23 mouse cellular contexts compared by ENCODE assay signal in the genomic region with DNA sequence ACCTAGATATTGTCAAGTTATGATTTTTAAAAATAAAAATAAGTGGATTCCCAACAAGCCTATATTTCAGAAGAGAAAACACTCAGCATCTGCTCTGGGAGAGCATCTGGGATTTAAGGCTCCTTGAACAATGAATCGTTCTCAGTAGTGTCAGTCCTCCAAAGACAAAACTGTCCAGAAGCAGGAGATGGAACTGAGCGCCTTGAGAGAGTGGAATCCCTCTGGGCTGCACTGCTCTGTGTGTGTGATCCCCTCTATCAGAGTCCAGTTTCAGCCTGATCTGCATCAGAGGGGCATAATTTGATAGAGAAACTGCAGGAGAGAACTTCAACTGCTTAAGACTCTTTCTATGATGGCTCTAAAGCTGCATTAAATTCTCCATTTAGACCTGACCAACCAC. TPM values are rescaled to one million over a fixed set of nuclear protein-coding genes. Genes with fewer than 3 reads are reported as not detected.
DNase-seq lines count a peak whose midpoint lies in the region; ATAC-seq lines count a peak whose summit lies in the region.
"Had no signal": no experiment of that assay in that cellular context is flagged by ENCODE, and none has a peak within 500 bp of the region (broad histone marks: within the 10 kb centered on the region; RNA-seq: fewer than 3 reads in every experiment).

No protein-coding gene starts in this region.

- no peak for ATAC-seq in hindbrain, embryonic 14.5 days (ENCODE audit: low FRiP score)
- no peak for ATAC-seq in midbrain, embryonic 14.5 days (ENCODE audit: low FRiP score, low TSS enrichment)
- ATAC-seq in midbrain, embryonic 11.5 days (ENCODE audit: low FRiP score): no peak
- peak; percentile 54; the same call in 1 of the 2 replicates for ATAC-seq in midbrain, embryonic 16.5 days
- ATAC-seq: CD4-positive, CD25-positive, alpha-beta regulatory T cell, adult 4 months; inflammation-experienced regulatory T-cells, adult 6 months had no signal

- no peak overlapping the region for H3K4me3 ChIP-seq in hindbrain, embryonic 14.5 days (replicated peaks; ENCODE audit: low read length)
- no peak overlapping the region for H3K4me3 ChIP-seq in hindbrain, embryonic 10.5 days
- H3K4me3 ChIP-seq in midbrain, embryonic 14.5 days (replicated peaks; ENCODE audit: low read depth, low read length): no peak overlapping the region
- H3K4me3 ChIP-seq in midbrain, embryonic 11.5 days (ENCODE audit: low read depth, low read length): no peak overlapping the region
- no peak overlapping the region for H3K4me3 ChIP-seq in midbrain, embryonic 16.5 days (ENCODE audit: low read depth, low read length)
- H3K4me3 ChIP-seq: embryonic facial prominence, embryonic 12.5 days; embryonic facial prominence, embryonic 15.5 days; heart, embryonic 12.5 days; heart, embryonic 15.5 days had no signal

- no peaks in the 10 kb centered on the region for H3K9me3 ChIP-seq in hindbrain, embryonic 14.5 days (ENCODE audit: control insufficient read depth, low read length)
- no peaks in the 10 kb centered on the region for H3K9me3 ChIP-seq in hindbrain, embryonic 10.5 days
- no peaks in the 10 kb centered on the region for H3K9me3 ChIP-seq in midbrain, embryonic 14.5 days (ENCODE audit: control insufficient read depth, low read length)
- no peaks in the 10 kb centered on the region for H3K9me3 ChIP-seq in midbrain, embryonic 11.5 days (ENCODE audit: control insufficient read depth, low read length)
- no peaks in the 10 kb centered on the region for H3K9me3 ChIP-seq in midbrain, embryonic 16.5 days (replicated peaks; ENCODE audit: control insufficient read depth, low read length, poor library complexity, severe bottlenecking)
- H3K9me3 ChIP-seq: embryonic facial prominence, embryonic 12.5 days; embryonic facial prominence, embryonic 15.5 days; heart, embryonic 12.5 days; heart, embryonic 15.5 days had no signal

- H3K27ac ChIP-seq in hindbrain, embryonic 14.5 days: peak overlapping the region; percentile 41; the same call in 1 of the 2 replicates
- no peak overlapping the region for H3K27ac ChIP-seq in hindbrain, embryonic 10.5 days
- H3K27ac ChIP-seq in midbrain, embryonic 14.5 days (replicated peaks; ENCODE audit: low read depth, low read length): 0 out of 2 replicates have a peak overlapping the region, but pooled peaks have one; percentile 17
- H3K27ac ChIP-seq in midbrain, embryonic 11.5 days (ENCODE audit: low read depth, low read length): no peak overlapping the region
- H3K27ac ChIP-seq in midbrain, embryonic 16.5 days (ENCODE audit: low read length): peak overlapping the region; percentile 42; the same call in 1 of the 2 replicates
- H3K27ac ChIP-seq: embryonic facial prominence, embryonic 12.5 days; embryonic facial prominence, embryonic 15.5 days; heart, embryonic 15.5 days; hindbrain, postnatal 0 days had no signal

- no peaks in the 10 kb centered on the region for H3K27me3 ChIP-seq in hindbrain, embryonic 14.5 days (ENCODE audit: control insufficient read depth, insufficient read depth, low read length)
- H3K27me3 ChIP-seq in hindbrain, embryonic 10.5 days (ENCODE audit: insufficient read depth, poor library complexity, severe bottlenecking): no peaks in the 10 kb centered on the region
- no peaks in the 10 kb centered on the region for H3K27me3 ChIP-seq in midbrain, embryonic 14.5 days (ENCODE audit: control insufficient read depth, insufficient read depth, low read length)
- no peaks in the 10 kb centered on the region for H3K27me3 ChIP-seq in midbrain, embryonic 11.5 days (ENCODE audit: control insufficient read depth, insufficient read depth, low read length)
- H3K27me3 ChIP-seq in midbrain, embryonic 16.5 days (ENCODE audit: control insufficient read depth, insufficient read depth, low read depth, low read length): no peaks in the 10 kb centered on the region
- H3K27me3 ChIP-seq: embryonic facial prominence, embryonic 12.5 days; embryonic facial prominence, embryonic 15.5 days; heart, embryonic 12.5 days; heart, embryonic 15.5 days had no signal

- DNase-seq in hindbrain, embryonic 14.5 days (ENCODE audit: low spot score): no peak
- DNase-seq in hindbrain, embryonic 10.5 days (ENCODE audit: low spot score): no peak
- DNase-seq in midbrain, embryonic 14.5 days: peak; percentile 12
- DNase-seq in midbrain, embryonic 11.5 days (ENCODE audit: low spot score, missing footprints): no peak
- DNase-seq in frontal cortex, postnatal 36 days (ENCODE audit: low spot score in 2 of 2): no peak
- DNase-seq: adrenal gland, postnatal 14 days; cerebellum, adult 11 months; cerebellum, adult 2 months; cerebellum, adult 9-11 months; cerebellum, postnatal 25 days; forebrain, postnatal 0 days; gastrocnemius, postnatal 25 days; heart, adult 18-20 months; heart, postnatal 10 days; heart, postnatal 4 days had no signal

- no peak overlapping the region for H3K4me2 ChIP-seq in hindbrain, embryonic 14.5 days (replicated peaks)
- H3K4me2 ChIP-seq in midbrain, embryonic 14.5 days (ENCODE audit: low read length): no peak overlapping the region
- no peak overlapping the region for H3K4me2 ChIP-seq in midbrain, embryonic 11.5 days
- H3K4me2 ChIP-seq in midbrain, embryonic 16.5 days (ENCODE audit: low read length): no peak overlapping the region
- H3K4me2 ChIP-seq: embryonic facial prominence, embryonic 12.5 days; embryonic facial prominence, embryonic 15.5 days; heart, embryonic 12.5 days; heart, embryonic 15.5 days had no signal

- WGBS in hindbrain, embryonic 14.5 days: 62% methylated on average over 2 of the region's 2 CpGs
- WGBS in hindbrain, embryonic 10.5 days: 80% methylated on average over 2 of the region's 2 CpGs
- WGBS in midbrain, embryonic 14.5 days: 48% methylated on average over 2 of the region's 2 CpGs
- 67% methylated on average over 2 of the region's 2 CpGs for WGBS in midbrain, embryonic 11.5 days
- 49% methylated on average over 2 of the region's 2 CpGs for WGBS in midbrain, embryonic 16.5 days

- H3K9ac ChIP-seq in hindbrain, embryonic 14.5 days: no peak overlapping the region
- H3K9ac ChIP-seq in midbrain, embryonic 14.5 days (replicated peaks; ENCODE audit: low read length): no peak overlapping the region
- no peak overlapping the region for H3K9ac ChIP-seq in midbrain, embryonic 11.5 days (ENCODE audit: low read length)
- H3K9ac ChIP-seq in midbrain, embryonic 16.5 days (ENCODE audit: low read depth, low read length): no peak overlapping the region
- H3K9ac ChIP-seq: embryonic facial prominence, embryonic 12.5 days; embryonic facial prominence, embryonic 15.5 days; forebrain, postnatal 0 days; heart, embryonic 12.5 days; heart, embryonic 15.5 days had no signal

- H3K4me1 ChIP-seq in hindbrain, embryonic 14.5 days (replicated peaks; ENCODE audit: control insufficient read depth, insufficient read depth, low read length): 0 out of 2 replicates have a peak, but pooled peaks cover 9% of the 10 kb centered on the region
- H3K4me1 ChIP-seq in hindbrain, embryonic 10.5 days (replicated peaks): 0 out of 2 replicates have a peak, but pooled peaks cover 2% of the 10 kb centered on the region
- H3K4me1 ChIP-seq in midbrain, embryonic 14.5 days (ENCODE audit: control insufficient read depth, insufficient read depth, low read length): peaks cover 9% of the 10 kb centered on the region; the same call in 1 of the 2 replicates
- H3K4me1 ChIP-seq in midbrain, embryonic 11.5 days (ENCODE audit: control insufficient read depth, insufficient read depth, low read length): no peaks in the 10 kb centered on the region
- H3K4me1 ChIP-seq in midbrain, embryonic 16.5 days (ENCODE audit: control insufficient read depth, insufficient read depth, low read length): peaks cover 2% of the 10 kb centered on the region; the same call in 1 of the 2 replicates
- H3K4me1 ChIP-seq: embryonic facial prominence, embryonic 12.5 days; embryonic facial prominence, embryonic 15.5 days; heart, embryonic 15.5 days had no signal

- no peaks in the 10 kb centered on the region for H3K36me3 ChIP-seq in hindbrain, embryonic 14.5 days (replicated peaks; ENCODE audit: control insufficient read depth, insufficient read depth)
- no peaks in the 10 kb centered on the region for H3K36me3 ChIP-seq in hindbrain, embryonic 10.5 days
- H3K36me3 ChIP-seq in midbrain, embryonic 14.5 days (ENCODE audit: control insufficient read depth, insufficient read depth, low read length): no peaks in the 10 kb centered on the region
- no peaks in the 10 kb centered on the region for H3K36me3 ChIP-seq in midbrain, embryonic 11.5 days (ENCODE audit: control insufficient read depth, insufficient read depth, low read length)
- H3K36me3 ChIP-seq in midbrain, embryonic 16.5 days (ENCODE audit: control insufficient read depth, insufficient read depth, low read length): no peaks in the 10 kb centered on the region
- H3K36me3 ChIP-seq: embryonic facial prominence, embryonic 12.5 days; embryonic facial prominence, embryonic 15.5 days; heart, embryonic 12.5 days; heart, embryonic 15.5 days had no signal

RNA-seq across cellular contexts. Expression of gene Hs3st5, which starts 49.5 kb away (rescaled TPM):
- polyA plus RNA-seq in hindbrain, embryonic 14.5 days (2014; fragmentation: Nextera tagmentation; extraction: Ambion mirVana): 36.0 and 38.3 TPM in 2 replicates
- 2.2 and 3.2 TPM in 2 replicates for polyA plus RNA-seq in hindbrain, embryonic 10.5 days (2016; fragmentation: Nextera tagmentation; extraction: Ambion mirVana)
- polyA plus RNA-seq in midbrain, embryonic 14.5 days (2014; fragmentation: Nextera tagmentation; extraction: Ambion mirVana): 22.4 and 23.0 TPM in 2 replicates
- polyA plus RNA-seq in midbrain, embryonic 11.5 days (2014; fragmentation: Nextera tagmentation; extraction: Ambion mirVana): 2.2 and 2.6 TPM in 2 replicates
- polyA plus RNA-seq in midbrain, embryonic 16.5 days (2015; fragmentation: Nextera tagmentation; extraction: Ambion mirVana): 21.6 and 22.9 TPM in 2 replicates
- polyA plus RNA-seq: CD4-positive, CD25-positive, alpha-beta regulatory T cell, adult 4 months; inflammation-experienced regulatory T-cells, adult 6 months had no signal

Comparison
In these comparisons a context has a peak if more than half of its experiments do, and no peak if none do; other contexts are left out.
1. H3K27ac ChIP-seq: peak in hindbrain, embryonic 14.5 days (single experiment), midbrain, embryonic 14.5 days (single experiment) and midbrain, embryonic 16.5 days (single experiment); none in hindbrain, embryonic 10.5 days (single experiment) and midbrain, embryonic 11.5 days (single experiment).